Mouse (Mus musculus) induced T-regulatory cell, adult 2 months (primary cell): ENCODE data around the gene Sdk2.

Experiments
- DNase-seq: peaks from one replicate; pipeline ENCODE4 v3.0.0-alpha.2; 2012; ENCODE audit warnings: low read depth

Gene Sdk2

GRCm38 (mm10) chr11:113791357-113792215 lies 275.3 kb downstream of the Sdk2 start:
- no peak for DNase-seq

- DNase-seq = no peak
These were observed 277.7 kb downstream of the Sdk2 start for GRCm38 (mm10) chr11:113789101-113789500.

- peak; percentile 73 for DNase-seq
These were observed 278.6 kb downstream of the Sdk2 start for GRCm38 (mm10) chr11:113788183-113788789.

- DNase-seq = peak; percentile 54
These were observed 279.2 kb downstream of the Sdk2 start for GRCm38 (mm10) chr11:113787432-113788182.

- DNase-seq = no peak
These were observed 279.8 kb downstream of the Sdk2 start for GRCm38 (mm10) chr11:113787009-113787408.

- DNase-seq = no peak
These were observed 280.5 kb downstream of the Sdk2 start for GRCm38 (mm10) chr11:113786395-113786794.

GRCm38 (mm10) chr11:113785406-113786171 lies 281.3 kb downstream of the Sdk2 start:
- no peak for DNase-seq

- no peak for DNase-seq
These were observed 282.0 kb downstream of the Sdk2 start for GRCm38 (mm10) chr11:113784656-113785396.

- no peak for DNase-seq
These were observed 284.4 kb downstream of the Sdk2 start for GRCm38 (mm10) chr11:113782496-113782895.

GRCm38 (mm10) chr11:113782006-113782405 lies 284.8 kb downstream of the Sdk2 start:
- DNase-seq = no peak

GRCm38 (mm10) chr11:113779680-113780041 lies 287.2 kb downstream of the Sdk2 start:
- no peak for DNase-seq

- DNase-seq = no peak
These were observed 287.8 kb downstream of the Sdk2 start for GRCm38 (mm10) chr11:113778733-113779679.

GRCm38 (mm10) chr11:113777878-113778464 lies 288.9 kb downstream of the Sdk2 start:
- DNase-seq = no peak

- DNase-seq = no peak
These were observed 289.9 kb downstream of the Sdk2 start for GRCm38 (mm10) chr11:113776851-113777511.

- no peak for DNase-seq
These were observed 292.1 kb downstream of the Sdk2 start for GRCm38 (mm10) chr11:113774773-113775172.

GRCm38 (mm10) chr11:113773191-113773590 lies 293.7 kb downstream of the Sdk2 start:
- no peak for DNase-seq

- no peak for DNase-seq
These were observed 295.7 kb downstream of the Sdk2 start for GRCm38 (mm10) chr11:113771187-113771586.

- DNase-seq = no peak
These were observed 298.5 kb downstream of the Sdk2 start for GRCm38 (mm10) chr11:113768356-113768755.

- DNase-seq = no peak
These were observed 299.6 kb downstream of the Sdk2 start for GRCm38 (mm10) chr11:113767285-113767684.
